In genomic region chr16:18144201-18144600, GRCm38 (mm10) we compare ENCODE assay signal across 9 mouse cellular contexts. TPM values are rescaled to one million over a fixed set of nuclear protein-coding genes. Genes with fewer than 3 reads are reported as not detected.
DNase-seq lines count a peak whose midpoint lies in the region; ATAC-seq lines count a peak whose summit lies in the region.
"Had no signal": no experiment of that assay in that cellular context is flagged by ENCODE, and none has a peak within 500 bp of the region (broad histone marks: within the 10 kb centered on the region; RNA-seq: fewer than 3 reads in every experiment).

No protein-coding gene starts in this region.

- H3K4me2 ChIP-seq in heart, embryonic 14.5 days (ENCODE audit: low read length), result no peak overlapping the region
- H3K4me2 ChIP-seq in intestine, embryonic 16.5 days (ENCODE audit: low read depth, low read length), result no peak overlapping the region
- H3K4me2 ChIP-seq in liver, embryonic 12.5 days, result no peak overlapping the region
- H3K4me2 ChIP-seq: liver, embryonic 13.5 days had no signal

- peaks cover 11 to 16% of the 10 kb centered on the region in 2 experiments for H3K4me1 ChIP-seq in heart, embryonic 14.5 days (ENCODE audit: control insufficient read depth in 2 of 2, insufficient read depth in 2 of 2, low read length in 2 of 2)
- peaks cover 30% of the 10 kb centered on the region for H3K4me1 ChIP-seq in heart, embryonic 10.5 days
- no peaks in the 10 kb centered on the region; the same call in 1 of the 2 replicates for H3K4me1 ChIP-seq in intestine, embryonic 16.5 days (ENCODE audit: control insufficient read depth, insufficient read depth, low read length)
- H3K4me1 ChIP-seq in liver, embryonic 12.5 days, result no peaks in the 10 kb centered on the region
- H3K4me1 ChIP-seq: liver, embryonic 13.5 days had no signal

- no peak; the same call in 1 of the 2 replicates for ATAC-seq in heart, embryonic 14.5 days (ENCODE audit: insufficient number of reproducible peaks, insufficient read depth, low FRiP score, low read depth)
- ATAC-seq in intestine, embryonic 16.5 days, result peak; percentile 73; the same call in 1 of the 2 replicates
- no peak for ATAC-seq in liver, embryonic 12.5 days

- DNase-seq in heart, embryonic 10.5 days (ENCODE audit: low spot score), result no peak
- DNase-seq in brain, adult 2 months (ENCODE audit: low read depth, low spot score), result peak; percentile 93
- peak; percentile 43 to 45 for DNase-seq in lung, postnatal 4 days
- DNase-seq in liver, result no peak
- DNase-seq in embryo, embryonic 10.5 days (ENCODE audit: low spot score), result no peak
- DNase-seq: liver, embryonic 13.5 days had no signal

- no peak overlapping the region for H3K4me3 ChIP-seq in heart, embryonic 14.5 days (ENCODE audit: control insufficient read depth in 1 of 2, insufficient read depth in 1 of 2, low read depth in 1 of 2, low read length in 2 of 2)
- H3K4me3 ChIP-seq in heart, embryonic 10.5 days, result no peak overlapping the region
- no peak overlapping the region for H3K4me3 ChIP-seq in intestine, embryonic 16.5 days (ENCODE audit: low read length)
- no peak overlapping the region for H3K4me3 ChIP-seq in liver, embryonic 12.5 days
- H3K4me3 ChIP-seq: liver, embryonic 13.5 days had no signal

- H3K27me3 ChIP-seq in heart, embryonic 14.5 days (ENCODE audit: control insufficient read depth, insufficient read depth, low read length), result peaks cover 10% of the 10 kb centered on the region
- H3K27me3 ChIP-seq in heart, embryonic 10.5 days (ENCODE audit: insufficient read depth, poor library complexity, severe bottlenecking), result peaks cover 66% of the 10 kb centered on the region
- H3K27me3 ChIP-seq in intestine, embryonic 16.5 days (replicated peaks; ENCODE audit: control insufficient read depth, insufficient read depth, low read length), result no peaks in the 10 kb centered on the region
- peaks cover 8% of the 10 kb centered on the region for H3K27me3 ChIP-seq in liver, embryonic 12.5 days (replicated peaks)
- H3K27me3 ChIP-seq: liver, embryonic 13.5 days had no signal

- H3K9ac ChIP-seq in heart, embryonic 14.5 days (ENCODE audit: low read length), result 0 out of 2 replicates have a peak overlapping the region, but pooled peaks have one; percentile 36
- H3K9ac ChIP-seq in intestine, embryonic 16.5 days (ENCODE audit: low read depth, low read length), result no peak overlapping the region
- no peak overlapping the region for H3K9ac ChIP-seq in liver, embryonic 12.5 days
- H3K9ac ChIP-seq: liver, embryonic 13.5 days had no signal

- 32% methylated on average over 8 of the region's 8 CpGs for WGBS in heart, embryonic 14.5 days
- WGBS in heart, embryonic 10.5 days, result 71% methylated on average over 8 of the region's 8 CpGs
- 62% methylated on average over 8 of the region's 8 CpGs for WGBS in intestine, embryonic 16.5 days
- WGBS in liver, embryonic 12.5 days (ENCODE audit: insufficient replicate concordance), result 62% methylated on average over 8 of the region's 8 CpGs

- H3K9me3 ChIP-seq in heart, embryonic 14.5 days (ENCODE audit: control insufficient read depth, low read length), result no peaks in the 10 kb centered on the region
- H3K9me3 ChIP-seq in heart, embryonic 10.5 days, result no peaks in the 10 kb centered on the region
- H3K9me3 ChIP-seq in intestine, embryonic 16.5 days (ENCODE audit: control insufficient read depth, low read length), result no peaks in the 10 kb centered on the region
- no peaks in the 10 kb centered on the region for H3K9me3 ChIP-seq in liver, embryonic 12.5 days (replicated peaks)
- H3K9me3 ChIP-seq: liver, embryonic 13.5 days had no signal

- no peaks in the 10 kb centered on the region for H3K36me3 ChIP-seq in heart, embryonic 14.5 days (ENCODE audit: control insufficient read depth, insufficient read depth, low read length)
- H3K36me3 ChIP-seq in heart, embryonic 10.5 days, result no peaks in the 10 kb centered on the region
- no peaks in the 10 kb centered on the region for H3K36me3 ChIP-seq in intestine, embryonic 16.5 days (ENCODE audit: control insufficient read depth, insufficient read depth, low read length)
- no peaks in the 10 kb centered on the region for H3K36me3 ChIP-seq in liver, embryonic 12.5 days
- H3K36me3 ChIP-seq: liver, embryonic 13.5 days had no signal

- H3K27ac ChIP-seq in heart, embryonic 14.5 days (replicated peaks in 1 of 2; ENCODE audit: control insufficient read depth in 1 of 2, insufficient read depth in 1 of 2, low read depth in 2 of 2, low read length in 2 of 2), result peak overlapping the region in 1 of 2 experiments; percentile 48; a peak in 2 of 4 replicates
- no peak overlapping the region for H3K27ac ChIP-seq in heart, embryonic 10.5 days
- no peak overlapping the region; the same call in 1 of the 2 replicates for H3K27ac ChIP-seq in intestine, embryonic 16.5 days (ENCODE audit: low read length)
- H3K27ac ChIP-seq in liver, embryonic 12.5 days, result no peak overlapping the region
- H3K27ac ChIP-seq: liver, embryonic 13.5 days had no signal

RNA-seq across cellular contexts. Expression of gene Rtn4r, which starts 16.8 kb away (rescaled TPM):
- polyA plus RNA-seq in heart, embryonic 14.5 days (2014; fragmentation: Nextera tagmentation; extraction: Ambion mirVana), result 0.43 and 1.00 TPM in 2 replicates
- 0.31 and 0.79 TPM in 2 replicates for polyA plus RNA-seq in heart, embryonic 10.5 days (2016; fragmentation: Nextera tagmentation; extraction: Ambion mirVana)
- polyA plus RNA-seq in intestine, embryonic 16.5 days (2015; fragmentation: Nextera tagmentation; extraction: Ambion mirVana), result 0.73 and 2.4 TPM in 2 replicates
- polyA plus RNA-seq in liver, embryonic 12.5 days (2016; fragmentation: Nextera tagmentation; extraction: Ambion mirVana), result 0.65 and 0.68 TPM in 2 replicates

RNA-seq across cellular contexts. Expression of gene Prodh, which starts 54.2 kb away (rescaled TPM):
- polyA plus RNA-seq in heart, embryonic 14.5 days (2014; fragmentation: Nextera tagmentation; extraction: Ambion mirVana), result 6.9 and 7.4 TPM in 2 replicates
- 14.2 and 16.0 TPM in 2 replicates for polyA plus RNA-seq in heart, embryonic 10.5 days (2016; fragmentation: Nextera tagmentation; extraction: Ambion mirVana)
- polyA plus RNA-seq in intestine, embryonic 16.5 days (2015; fragmentation: Nextera tagmentation; extraction: Ambion mirVana), result 20.1 and 24.4 TPM in 2 replicates
- polyA plus RNA-seq in liver, embryonic 12.5 days (2016; fragmentation: Nextera tagmentation; extraction: Ambion mirVana), result 8.6 and 10.1 TPM in 2 replicates

Comparison
In these comparisons a context has a peak if more than half of its experiments do, and no peak if none do; other contexts are left out.
1. DNase-seq: peak in brain, adult 2 months (single experiment) and lung, postnatal 4 days (2 of 2); none in heart, embryonic 10.5 days (single experiment), liver (single experiment) and embryo, embryonic 10.5 days (single experiment).